Mouse (Mus musculus) retina, adult 2 months (tissue): ENCODE data around the gene Rnf121.

Experiments
- DNase-seq: peaks from one replicate; pipeline ENCODE4 v3.0.0-alpha.2; 2012; ENCODE audit warnings: low read depth, low spot score

The Rnf121 gene

DNA sequence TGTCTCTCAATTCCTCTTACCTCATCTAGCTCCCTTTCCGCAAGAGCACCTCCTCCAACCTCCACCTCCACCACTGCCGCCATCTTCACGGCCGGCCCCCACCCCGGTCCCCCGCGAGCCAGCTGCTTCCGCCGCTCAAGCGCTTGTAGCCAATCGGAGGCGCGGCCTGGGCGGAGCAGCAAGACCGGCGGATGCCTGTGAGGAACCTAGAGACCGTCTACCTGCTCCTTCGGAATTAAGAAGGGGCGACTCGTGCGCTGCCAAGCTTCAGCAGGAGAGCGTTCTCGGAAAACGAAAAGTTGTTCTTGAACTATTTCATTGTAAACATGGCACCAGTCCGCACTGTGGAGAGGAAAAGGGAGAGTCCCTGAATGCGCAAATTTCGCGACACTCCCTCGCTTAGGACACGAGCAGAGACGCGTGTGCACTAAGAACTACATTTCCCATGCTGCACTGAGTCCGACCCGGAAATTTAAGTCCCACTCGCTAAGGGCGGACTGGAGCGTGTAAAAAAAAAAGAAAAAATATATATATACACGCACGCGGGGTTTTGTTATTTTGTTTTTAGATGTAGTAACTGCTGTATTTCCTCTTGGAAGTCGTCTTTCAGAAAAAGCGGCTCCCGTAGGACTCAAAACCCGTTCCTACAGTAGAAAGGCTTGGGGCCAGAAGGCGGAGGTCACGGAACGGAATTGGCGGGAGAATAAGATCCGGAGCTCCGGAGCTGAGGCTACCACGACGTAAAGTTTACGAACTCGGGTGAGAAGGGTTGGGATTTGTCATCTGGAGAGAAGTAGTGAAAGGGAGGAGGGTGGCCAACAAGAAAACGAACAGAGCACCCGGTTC lies at the start of gene Rnf121, which contains the start of the genes Xndc1 and Xntrpc:
Gene Rnf121 (minus strand): TSS at position 424 of the 846 bp plus-strand sequence.
Gene Xndc1 (plus strand): TSS at position 466 of the 846 bp plus-strand sequence.
Gene Xntrpc (plus strand): TSS at position 668 of the 846 bp plus-strand sequence.
- peak; percentile 84 for DNase-seq

DNA sequence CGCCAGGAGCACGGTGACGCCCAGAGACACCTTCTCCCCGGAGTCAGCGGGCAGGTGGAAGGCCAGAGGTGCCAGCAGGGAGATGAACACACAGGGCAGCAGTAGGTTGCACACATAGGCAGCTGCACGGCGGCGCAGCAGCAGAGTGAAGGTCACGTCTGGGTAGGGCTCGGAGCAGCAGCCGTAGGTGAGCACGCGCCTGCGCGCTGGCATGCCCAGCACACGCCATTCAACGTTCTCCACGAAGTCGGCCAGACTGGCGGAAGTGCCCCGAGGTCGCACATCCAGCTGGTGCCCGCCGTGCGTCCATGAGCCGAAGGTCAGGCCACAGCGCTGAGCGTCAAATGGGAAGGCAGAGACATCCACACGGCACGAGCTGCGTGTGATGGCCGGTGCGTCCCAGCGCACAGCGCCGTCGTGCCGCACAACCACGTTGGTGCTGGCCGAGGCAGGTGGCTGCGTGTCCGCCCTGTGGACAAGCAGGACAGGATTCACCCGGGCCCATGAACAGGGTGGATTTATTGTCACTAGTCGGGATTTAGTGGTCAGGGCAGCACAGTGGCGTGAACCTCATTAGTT lies 48.0 kb upstream of the Rnf121 start:
- DNase-seq = no peak

DNA sequence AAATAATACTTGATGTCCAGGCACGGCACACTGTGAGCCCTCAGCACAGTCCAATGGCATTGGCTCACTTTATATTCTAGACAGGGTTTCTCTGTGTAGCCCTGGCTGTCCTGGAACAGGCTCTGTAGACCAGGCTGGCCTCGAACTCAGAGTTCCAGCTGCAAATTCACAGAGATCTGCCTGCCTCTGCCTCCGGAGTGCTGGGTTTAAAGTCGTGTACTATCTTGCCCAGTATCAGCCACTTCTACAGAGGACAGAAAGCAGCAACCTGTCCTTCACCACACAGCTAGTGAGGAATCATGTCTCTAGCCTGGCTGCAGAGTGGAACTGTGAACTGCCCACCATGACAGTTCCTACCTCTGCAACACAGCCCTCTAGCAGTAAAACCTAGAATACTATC lies 44.5 kb upstream of the Rnf121 start:
- no peak for DNase-seq

DNA sequence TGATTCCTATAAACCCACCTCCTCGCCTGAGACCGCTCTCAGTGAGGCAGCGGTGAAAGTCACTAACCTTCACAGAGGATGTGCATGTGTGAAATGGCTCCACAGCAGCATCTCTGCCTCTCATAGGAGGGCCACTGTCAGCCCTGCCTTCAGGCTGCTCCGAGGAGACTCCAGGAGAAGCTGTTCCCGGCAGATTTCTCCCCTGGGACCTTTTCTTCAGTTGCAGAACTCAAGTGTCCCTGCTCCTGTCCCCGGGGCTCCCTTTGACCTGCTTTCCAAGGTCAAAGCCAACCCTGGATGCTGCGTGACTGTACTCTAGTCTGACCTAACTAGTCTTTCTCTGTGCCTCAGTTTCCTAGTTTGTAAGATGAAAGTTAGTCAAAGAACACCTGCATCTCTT lies 43.9 kb upstream of the Rnf121 start, which contains the start of gene Art5:
Gene Art5 (minus strand): TSS at position 319 of the 400 bp plus-strand sequence.
- no peak for DNase-seq

DNA sequence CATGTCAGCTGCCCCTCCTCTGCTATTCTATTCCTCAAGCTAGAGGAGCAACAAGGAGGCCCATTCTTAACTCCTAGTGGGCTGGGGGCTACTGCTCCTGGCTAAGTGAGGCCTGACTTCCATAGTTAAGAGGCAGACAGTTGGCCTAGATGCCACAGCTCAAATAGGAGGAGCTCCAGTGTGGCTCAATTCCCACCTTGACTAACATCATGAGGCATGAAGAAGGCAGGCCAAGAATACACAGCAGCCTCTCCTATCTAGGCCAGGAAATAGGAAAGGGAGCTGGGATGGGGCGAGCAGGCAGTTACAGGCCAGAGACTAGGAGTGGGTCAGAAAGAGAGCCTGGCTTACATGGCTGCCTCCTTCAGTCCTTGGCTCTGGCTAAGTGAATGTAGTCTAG lies 42.9 kb upstream of the Rnf121 start:
- DNase-seq = no peak

DNA sequence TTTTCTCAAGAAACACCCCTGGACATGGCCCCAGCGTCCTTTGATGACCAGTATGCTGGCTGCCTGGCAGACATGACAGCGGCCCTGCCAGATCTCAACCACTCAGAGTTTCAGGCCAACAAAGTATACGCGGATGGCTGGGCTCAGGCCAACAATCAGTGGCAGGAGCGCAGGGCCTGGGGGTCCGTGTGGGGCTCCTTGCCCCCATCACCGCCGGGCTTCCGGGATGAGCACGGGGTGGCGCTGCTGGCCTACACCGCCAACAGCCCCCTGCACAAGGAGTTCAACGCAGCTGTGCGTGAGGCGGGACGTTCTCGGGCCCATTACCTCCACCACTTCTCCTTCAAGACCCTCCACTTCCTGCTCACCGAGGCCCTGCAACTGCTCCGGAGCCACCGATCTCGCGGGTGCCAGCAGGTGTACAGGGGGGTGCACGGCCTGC lies 41.5 kb upstream of the Rnf121 start:
- no peak for DNase-seq

DNA sequence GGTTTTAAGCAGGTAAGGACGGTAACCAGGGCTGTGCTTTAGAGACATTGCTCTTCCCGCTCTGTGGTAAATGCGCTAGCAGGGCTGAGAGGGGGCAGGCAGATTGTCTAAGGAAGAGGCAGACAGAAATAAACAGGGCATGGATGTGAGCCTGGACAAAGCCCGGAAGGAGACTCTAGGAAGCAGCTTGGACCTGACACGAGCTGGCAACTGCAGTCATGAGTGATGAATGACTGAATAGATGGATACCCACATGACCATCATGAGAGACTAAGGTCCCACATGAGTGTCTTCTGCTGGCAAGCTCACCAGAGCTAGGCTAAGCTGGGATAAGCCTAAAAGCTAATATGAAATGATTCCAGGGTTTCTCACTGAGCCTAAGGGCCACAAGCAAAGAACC lies 38.9 kb upstream of the Rnf121 start:
- no peak for DNase-seq

DNA sequence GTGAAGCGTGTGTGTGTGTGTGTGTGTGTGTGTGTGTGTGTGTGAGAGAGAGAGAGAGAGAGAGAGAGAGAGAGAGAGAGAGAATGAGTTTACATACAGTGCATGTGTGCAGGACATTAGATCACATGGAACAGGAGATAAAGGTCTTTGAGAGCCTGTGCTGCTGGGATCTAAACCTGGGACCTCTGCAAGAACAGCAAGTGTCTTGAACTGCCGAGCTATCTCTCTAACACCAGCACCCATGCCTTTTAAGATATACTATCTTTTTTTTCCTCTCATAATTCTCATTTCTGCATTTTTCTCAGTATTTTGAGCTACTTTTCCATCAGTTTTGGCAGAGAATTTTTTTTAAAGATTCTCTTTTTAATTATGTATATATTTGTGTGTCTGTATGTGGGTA lies 38.3 kb upstream of the Rnf121 start:
- DNase-seq = no peak

DNA sequence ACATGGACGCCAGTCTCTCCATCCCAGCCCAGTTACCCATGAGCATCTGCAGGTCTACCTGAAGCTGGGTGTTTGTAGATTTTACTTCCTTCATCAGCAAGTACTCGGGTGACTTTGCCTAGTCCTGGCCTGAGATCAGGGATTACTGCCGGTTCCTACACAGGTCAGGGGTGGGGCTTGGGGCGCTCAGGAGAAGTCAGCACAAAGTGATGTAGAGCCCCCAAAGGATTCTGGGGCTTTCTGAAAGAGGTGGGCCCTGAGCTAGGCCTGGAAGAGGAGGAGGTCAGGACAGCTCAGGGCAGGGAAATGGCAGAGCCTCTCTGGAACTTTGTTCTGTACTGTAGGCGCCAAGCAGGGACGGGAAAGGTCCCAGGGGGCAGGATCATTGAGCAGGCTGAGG lies 37.4 kb upstream of the Rnf121 start:
- DNase-seq = no peak

DNA sequence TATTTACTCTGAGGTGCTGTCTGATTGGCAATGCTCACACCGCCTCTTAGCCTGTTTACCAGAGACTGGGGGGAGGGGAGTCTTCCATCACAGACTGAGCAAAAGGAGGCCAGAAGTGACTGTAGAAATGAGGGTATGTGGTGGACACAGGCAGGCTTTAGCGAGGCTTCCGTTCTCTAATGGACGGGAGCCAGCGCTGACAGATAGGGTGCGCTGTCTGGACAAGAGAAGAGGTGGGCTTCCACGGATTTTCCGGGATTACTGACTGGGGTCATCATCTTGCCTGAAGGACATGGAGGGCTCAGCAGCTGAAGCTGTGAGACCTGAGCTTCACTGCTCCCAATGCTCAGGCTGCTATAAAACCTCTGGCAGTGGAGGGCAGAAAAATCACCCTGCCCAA lies 37.0 kb upstream of the Rnf121 start:
- no peak for DNase-seq

DNA sequence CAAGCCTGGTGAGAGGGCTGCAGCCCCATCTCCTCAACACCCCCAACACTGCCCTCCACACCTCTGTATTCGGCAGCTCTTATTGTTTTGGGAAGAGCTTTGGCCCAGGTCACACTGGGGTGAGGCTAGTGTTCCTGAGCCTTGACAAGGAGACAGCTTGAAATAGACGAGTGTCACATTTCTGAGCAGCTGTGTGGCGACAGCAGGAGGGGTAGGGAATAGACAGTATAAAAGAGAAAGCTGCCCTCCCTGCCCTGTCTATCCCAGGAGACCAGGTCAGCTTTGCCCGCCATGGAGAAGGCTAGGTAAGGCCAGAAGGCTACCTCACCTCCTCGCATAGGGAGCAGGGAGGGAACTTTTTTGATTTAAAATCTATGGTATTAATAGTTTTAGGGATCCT lies 36.2 kb upstream of the Rnf121 start, which contains the start of gene Art1:
Gene Art1 (plus strand): TSS at position 257 of the 400 bp plus-strand sequence.
- no peak for DNase-seq

DNA sequence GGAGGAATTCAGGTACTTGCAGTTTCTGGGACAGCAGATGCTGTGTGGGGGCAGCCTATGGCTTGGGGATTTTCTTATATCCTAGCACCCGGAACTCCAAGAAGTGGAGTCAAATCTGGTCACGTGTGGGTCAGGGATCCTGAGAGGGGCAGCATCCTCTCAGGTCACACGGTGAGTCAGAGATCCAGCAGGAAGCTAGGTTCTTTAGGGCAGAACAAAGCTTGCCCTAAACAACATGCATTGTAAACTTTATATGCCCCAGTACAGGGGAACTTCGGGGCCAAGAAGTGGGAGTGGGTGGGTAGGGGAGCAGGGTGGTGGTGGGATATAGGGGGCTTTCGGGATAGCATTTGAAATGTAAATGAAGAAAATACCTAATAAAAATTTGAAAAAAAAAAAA lies 35.6 kb upstream of the Rnf121 start:
- no peak for DNase-seq

DNA sequence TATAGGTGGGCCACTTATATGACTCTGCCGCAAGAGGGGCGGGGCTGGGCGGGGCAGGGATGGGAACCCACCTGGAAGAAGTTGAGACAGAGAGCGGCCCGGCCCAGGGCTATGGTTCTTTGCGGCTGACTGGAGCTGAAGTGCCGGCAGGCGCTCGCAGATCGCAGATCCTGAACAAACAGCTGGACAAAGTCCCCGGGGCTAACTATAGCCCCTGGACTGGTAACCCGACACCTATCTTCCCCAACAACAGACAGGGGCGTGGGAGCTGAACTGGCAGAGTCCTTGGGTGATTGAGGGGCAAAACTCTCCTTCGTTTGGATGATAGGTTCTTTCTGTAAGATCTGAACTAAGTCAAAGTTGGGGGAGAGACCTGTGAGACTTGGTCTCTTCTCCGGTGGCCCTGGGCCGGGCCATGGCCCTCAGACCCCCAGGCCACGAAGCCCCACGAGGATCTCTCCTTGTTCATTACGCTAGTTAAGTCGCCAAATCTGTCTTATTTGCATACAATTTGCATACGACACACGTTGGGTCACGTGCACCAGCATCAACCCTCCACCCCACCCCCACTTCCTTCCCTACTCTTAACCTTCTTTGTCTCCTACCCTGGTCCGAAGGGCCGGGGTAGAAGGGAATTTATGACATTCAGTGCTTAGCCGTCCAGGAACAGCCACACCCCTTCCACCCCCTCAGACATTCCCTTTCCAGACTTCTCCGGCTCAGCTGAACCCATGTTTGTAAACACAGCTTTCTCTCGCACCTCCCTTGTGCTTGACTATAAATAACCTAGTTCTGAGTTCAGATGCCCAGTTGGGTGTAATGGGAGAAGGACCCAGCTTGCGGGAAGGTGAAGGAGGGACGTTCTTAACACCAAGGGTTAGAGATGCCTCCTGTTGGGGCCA lies 34.7 kb upstream of the Rnf121 start:
- DNase-seq = no peak

DNA sequence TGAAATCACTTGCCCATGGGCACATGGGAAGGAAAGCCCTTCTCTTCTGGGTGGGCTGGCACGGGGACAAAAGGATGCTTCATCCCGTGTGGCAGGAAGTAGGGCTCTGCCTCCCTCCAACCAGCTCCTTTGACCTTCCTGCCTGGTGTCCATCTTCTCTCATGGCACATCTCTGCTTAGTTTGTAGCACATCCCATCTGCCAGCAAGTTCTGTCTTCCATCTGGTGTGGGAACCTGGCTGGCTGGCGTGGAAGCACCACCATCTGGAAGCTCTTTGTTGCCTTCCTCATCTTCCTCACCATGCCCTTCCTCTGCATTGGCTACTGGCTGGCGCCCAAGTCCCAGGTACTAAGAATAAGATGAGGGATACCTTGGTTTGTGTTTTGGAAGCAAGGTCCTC lies 22.1 kb upstream of the Rnf121 start:
- no peak for DNase-seq

DNA sequence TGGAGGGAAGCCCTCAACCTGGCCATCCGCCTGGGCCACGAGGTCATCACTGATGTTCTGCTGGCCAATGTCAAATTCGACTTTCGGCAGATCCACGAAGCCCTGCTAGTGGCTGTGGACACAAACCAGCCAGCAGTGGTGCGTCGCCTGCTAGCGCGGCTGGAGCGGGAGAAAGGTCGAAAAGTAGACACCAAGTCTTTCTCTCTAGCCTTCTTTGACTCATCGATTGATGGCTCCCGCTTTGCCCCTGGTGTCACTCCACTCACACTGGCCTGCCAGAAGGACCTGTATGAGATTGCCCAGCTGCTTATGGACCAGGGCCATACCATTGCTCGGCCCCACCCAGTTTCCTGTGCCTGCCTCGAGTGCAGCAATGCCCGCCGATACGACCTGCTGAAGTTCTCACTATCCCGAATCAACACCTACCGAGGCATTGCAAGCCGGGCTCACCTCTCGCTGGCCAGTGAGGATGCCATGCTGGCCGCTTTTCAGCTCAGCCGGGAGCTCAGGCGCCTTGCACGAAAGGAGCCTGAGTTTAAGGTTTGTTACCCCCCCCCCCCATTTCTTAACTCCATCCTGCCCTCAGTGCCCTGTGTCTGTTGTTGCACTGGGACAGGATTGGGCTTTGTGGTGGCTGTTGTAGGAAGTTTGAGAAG lies 18.9 kb upstream of the Rnf121 start:
- DNase-seq = no peak

DNA sequence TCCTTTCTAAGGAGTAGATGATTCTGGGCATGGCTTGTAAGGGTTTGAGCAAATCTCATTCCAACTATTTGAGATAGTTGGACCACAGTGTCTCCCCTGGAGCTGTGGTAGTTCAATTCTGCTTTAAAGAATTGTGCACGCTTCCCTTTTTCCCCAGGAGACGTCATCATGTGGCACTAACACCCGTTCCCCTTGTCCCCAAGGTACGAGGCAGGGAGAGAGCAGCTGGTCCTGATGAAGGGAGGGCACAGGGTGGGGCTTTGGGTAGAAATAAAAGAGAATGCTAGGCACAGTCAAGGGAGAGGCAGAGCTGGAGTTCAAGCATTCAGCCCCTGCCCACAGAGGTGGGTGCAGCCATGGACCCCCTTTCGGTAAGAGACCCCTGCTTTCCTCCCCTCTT lies 17.5 kb upstream of the Rnf121 start, which contains the start of gene Trpc2:
Gene Trpc2 (plus strand): TSS at position 301 of the 400 bp plus-strand sequence.
- DNase-seq = no peak

DNA sequence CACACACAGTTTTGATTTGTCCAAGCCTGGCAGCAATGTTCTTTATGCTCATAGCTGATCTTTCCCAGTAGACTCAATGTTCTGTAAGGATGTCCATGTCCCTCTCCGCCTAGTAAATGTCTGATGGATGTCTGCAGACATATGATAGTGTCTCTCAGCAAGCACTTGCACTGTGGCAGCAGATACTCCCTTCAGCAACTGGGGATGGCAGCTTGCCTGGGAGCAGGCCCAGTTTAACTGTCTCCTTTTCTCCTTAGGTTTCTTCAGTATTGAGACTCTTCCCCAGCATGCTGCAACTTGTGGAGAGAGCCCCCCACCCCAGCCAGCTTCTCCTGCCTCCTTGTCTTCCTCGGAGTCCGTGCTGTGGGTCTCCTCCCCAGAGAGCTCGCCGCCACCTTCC lies 16.5 kb upstream of the Rnf121 start:
- no peak for DNase-seq

DNA sequence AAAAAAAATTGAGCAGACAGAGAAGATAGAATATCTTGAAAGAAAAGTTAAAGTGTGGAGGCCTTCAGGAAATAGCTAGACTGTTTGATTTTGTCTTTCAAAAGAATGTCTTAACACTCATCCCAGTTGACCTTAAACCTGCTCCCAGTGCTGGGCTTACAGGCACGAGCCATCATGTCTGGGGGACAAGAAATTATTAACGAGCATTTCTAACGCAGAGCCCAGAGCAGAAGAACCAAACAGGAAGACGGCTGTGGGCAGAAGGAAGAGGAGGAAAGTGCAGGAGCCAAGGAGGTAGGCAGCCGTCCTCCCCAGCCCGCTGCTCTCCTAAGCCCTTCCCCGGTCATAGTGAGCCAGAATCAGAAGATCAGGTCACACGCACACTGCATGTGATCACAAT lies 15.0 kb upstream of the Rnf121 start:
- DNase-seq = no peak

DNA sequence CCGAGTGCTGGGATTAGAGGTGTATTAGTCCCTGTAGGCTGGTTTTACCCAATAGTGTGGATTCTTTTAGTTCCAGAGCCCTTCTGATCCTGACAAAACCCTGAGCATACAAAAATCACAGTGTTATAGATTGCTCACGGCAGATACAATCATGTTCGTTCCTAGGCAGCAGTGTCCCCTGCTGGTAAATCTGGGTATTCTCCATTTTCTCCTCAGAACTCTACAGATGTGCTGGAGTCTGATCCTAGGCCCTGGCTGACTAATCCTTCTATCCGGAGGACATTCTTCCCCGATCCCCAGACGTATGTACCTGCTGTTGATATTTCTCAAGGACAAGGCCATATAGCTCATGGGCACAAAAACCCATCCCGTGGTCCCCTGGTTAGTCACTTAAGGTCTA lies 13.2 kb upstream of the Rnf121 start:
- no peak for DNase-seq

DNA sequence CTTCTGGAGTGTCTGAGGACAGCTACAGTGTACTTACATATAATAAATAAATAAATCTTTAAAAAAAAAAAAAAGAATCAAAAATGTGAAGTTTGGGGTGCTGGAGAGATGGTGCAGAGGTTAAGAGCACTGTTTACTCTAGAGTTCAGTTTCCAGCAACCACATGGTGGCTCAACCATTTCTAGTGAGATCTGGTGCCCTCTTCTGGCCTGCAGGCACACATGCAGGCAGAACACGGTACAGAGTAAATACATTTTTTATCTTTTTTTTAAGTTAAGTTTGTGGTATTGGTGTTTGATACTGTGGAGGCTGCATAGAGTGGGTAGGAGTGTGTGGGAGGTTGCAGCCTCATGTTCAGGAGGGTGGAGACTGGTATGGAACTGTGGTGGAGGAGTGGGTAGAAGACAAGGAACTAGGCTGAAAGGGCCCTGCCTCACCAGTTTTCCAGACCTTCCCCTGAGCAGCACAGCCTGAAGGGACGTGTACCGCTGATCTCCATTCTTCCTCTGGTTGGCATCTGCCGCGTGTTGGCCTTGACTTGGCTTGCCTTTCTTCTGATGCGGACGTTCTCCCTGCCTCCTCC lies 11.5 kb upstream of the Rnf121 start:
- DNase-seq = no peak

DNA sequence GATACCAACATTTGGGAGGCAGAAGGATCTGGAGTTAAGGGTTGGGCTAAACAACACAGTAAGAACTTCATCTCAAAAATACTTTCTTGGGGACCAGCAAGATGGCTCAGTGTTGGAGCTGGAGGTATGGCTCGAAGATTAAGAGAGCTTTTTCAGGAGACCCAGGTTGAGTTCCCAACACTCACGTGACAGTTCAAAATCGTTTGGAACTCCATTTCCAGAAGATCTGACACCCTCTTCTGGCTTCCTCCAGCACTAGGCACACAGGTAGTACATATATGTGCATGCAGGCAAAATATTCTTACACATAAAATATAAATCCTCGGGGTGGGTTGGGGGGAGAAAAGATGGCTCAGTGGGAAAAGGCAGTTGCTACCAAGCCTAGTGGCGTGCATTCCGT lies 1.1 kb upstream of the Rnf121 start:
- no peak for DNase-seq
